Mouse (Mus musculus) natural killer cell, adult 2 months (primary cell): ENCODE data around the gene Gm12886.

Experiments
- DNase-seq, 2 experiments: peaks; one replicate each; pipeline ENCODE4 v3.0.0; 2022; ENCODE audit warnings: low spot score in 2 of 2

The Gm12886 gene

GRCm38 (mm10) chr4:121422999-121423398 lies at the start of gene Gm12886:
Gene Gm12886 (minus strand): TSS chr4:121423099.
- no peak for DNase-seq
